Mouse (Mus musculus): ENCODE data around the gene Man2a2.

DNA sequence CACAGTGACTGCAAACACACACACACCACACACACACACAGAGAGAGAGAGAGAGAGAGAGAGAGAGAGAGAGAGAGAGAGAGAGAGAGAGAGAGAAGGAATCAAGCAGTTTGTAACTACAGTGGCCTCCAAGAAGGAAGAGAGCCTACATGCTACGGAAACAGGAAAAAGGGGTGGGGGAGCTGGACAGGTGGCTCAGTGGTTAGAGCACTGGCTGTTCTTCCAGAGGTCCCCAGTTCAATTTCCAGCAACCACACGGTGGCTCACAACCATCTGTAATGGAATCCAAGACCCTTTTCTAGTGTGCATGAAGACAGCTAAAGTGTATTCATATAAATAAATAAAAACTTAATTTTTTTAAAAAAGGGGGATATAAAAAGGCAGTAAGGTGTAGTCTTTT is 1.5 kb upstream of the Man2a2 start:
- TF ChIP-seq POLR2A (IDR thresholded peaks at IDR 0.05; ENCODE audit: low read depth, low read length) (no peak), CTCF (conservative IDR thresholded peaks at IDR 0.05; ENCODE audit: insufficient read depth, insufficient read length, low read depth, low read length) (no peak)
